Mouse (Mus musculus) intestine, embryonic 15.5 days (tissue): ENCODE data around the gene Rag1. TPM values are rescaled to one million over a fixed set of nuclear protein-coding genes. Genes with fewer than 3 reads are reported as not detected.

Experiments used
- ATAC-seq: fragments of 200-750 bp; cut with Nextera tagmentation; 2 replicates; pipeline ENCODE4 v1.8.0; 2017; ENCODE audit warnings: moderate TSS enrichment, moderate library complexity
- H3K27ac ChIP-seq: fragments of 300-500 bp; sonication (generic); 2 replicates; pipeline ENCODE4 v1.5.1; 2015; ENCODE audit warnings: mild to moderate bottlenecking, inconsistent platforms
- H3K27me3 ChIP-seq: fragments of 300-500 bp; sonication (generic); replicated peaks from 2 replicates; pipeline ENCODE4 v1.6.1; 2015; ENCODE audit warnings: inconsistent platforms
- H3K36me3 ChIP-seq: fragments of 300-500 bp; sonication (generic); 2 replicates; pipeline ENCODE4 v1.6.1; 2015; ENCODE audit warnings: inconsistent platforms
- H3K4me1 ChIP-seq: fragments of 300-500 bp; sonication (generic); replicated peaks from 2 replicates; pipeline ENCODE4 v1.6.1; 2015; ENCODE audit warnings: inconsistent platforms
- H3K4me2 ChIP-seq: fragments of 300-500 bp; sonication (generic); replicated peaks from 2 replicates; pipeline ENCODE4 v1.6.1; 2015; ENCODE audit warnings: mild to moderate bottlenecking, inconsistent platforms
- H3K4me3 ChIP-seq: fragments of 300-500 bp; sonication (generic); replicated peaks from 2 replicates; pipeline ENCODE4 v1.5.1; 2015; ENCODE audit warnings: inconsistent platforms
- H3K9ac ChIP-seq: fragments of 300-500 bp; sonication (generic); 2 replicates; pipeline ENCODE4 v1.6.1; 2015; ENCODE audit warnings: inconsistent platforms
- H3K9me3 ChIP-seq: fragments of 300-500 bp; sonication (generic); 2 replicates; pipeline ENCODE4 v1.6.1; 2016; ENCODE audit warnings: inconsistent platforms
- WGBS: fragments of 180-500 bp; shearing (Covaris S2); methylation state at CpG from one replicate; pipeline ENCODE4 v1.1.7; 2015; 5-methylcytosine and 5-hydroxymethylcytosine counted together
- polyA plus RNA-seq: library from polyadenylated mRNA; unstranded; fragments of >200 nt; fragmentation: Nextera tagmentation; extraction: Ambion mirVana; gene quantifications from 2 replicates; pipeline ENCODE4 v1.2.1, GENCODE M21; 2015

The Rag1 gene
- polyA plus RNA-seq = 0.03 TPM in 1 of 2 replicates, not detected in the other

DNA sequence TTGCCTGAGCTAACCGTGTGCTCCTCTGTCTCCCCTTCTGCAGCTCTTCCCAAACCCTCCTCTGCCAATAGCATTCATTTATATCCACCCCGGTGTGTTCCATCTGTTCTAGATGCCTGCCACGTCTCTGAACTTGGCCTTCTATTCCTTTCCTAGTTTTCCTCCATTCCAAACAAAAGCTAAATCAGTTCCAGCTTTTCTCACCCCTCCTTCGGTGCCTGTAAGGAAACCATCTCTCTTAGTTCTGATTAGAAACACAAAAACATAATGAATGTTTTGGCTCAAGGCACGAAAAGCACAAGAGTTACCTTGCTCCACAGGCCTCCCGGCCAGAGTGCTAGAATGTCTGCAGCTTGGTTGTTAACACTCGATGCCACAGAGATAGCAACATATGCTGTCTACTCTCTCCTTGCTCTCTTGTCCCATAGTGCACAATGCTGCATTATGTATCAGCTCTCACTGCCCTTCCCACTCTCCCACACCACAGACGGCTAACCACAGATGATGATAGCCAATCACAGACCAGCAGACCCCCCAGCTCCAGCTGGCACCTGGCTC lies at the start of gene Rag1, which contains the start of gene B230118H07Rik:
Gene Rag1, minus strand, starts transcription at position 388 of the 558 bp plus-strand sequence.
Gene B230118H07Rik, minus strand, starts transcription at position 419 of the 558 bp plus-strand sequence.
- Histone ChIP-seq H3K27ac (no peak within 1 kb of the TSS), H3K4me1 (no peaks in the 10 kb centered on the region), H3K4me2 (no peak within 1 kb of the TSS), H3K4me3 (no peak within 1 kb of the TSS), H3K27me3 (no peaks in the 10 kb centered on the region), H3K36me3 (no peaks in the 10 kb centered on the region), H3K9me3 (no peaks in the 10 kb centered on the region), H3K9ac (no peak within 1 kb of the TSS)
- no peak for ATAC-seq
- WGBS = 41% methylated on average over 8 of the region's 8 CpGs

DNA sequence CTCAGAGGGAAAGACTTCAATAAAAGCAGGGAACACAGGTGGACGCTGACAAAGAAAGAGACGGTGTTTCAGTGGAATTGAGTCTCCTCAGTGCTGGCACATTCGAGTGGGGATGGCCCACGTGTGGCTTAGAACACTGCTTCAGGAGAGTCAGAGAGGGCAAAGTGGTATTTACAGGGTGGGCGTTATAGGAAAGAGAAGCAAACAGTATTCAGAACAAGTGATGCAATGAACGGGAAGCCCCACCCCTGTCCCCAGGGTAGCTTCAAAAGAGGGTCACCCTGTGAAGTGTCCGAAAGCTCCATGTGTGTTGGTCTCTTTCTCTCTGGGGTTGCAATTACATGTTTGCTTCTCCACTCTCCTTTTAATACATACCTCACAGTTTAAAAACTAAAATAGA lies 46.3 kb upstream of the Rag1 start:
- Histone ChIP-seq H3K9me3 (no peaks in the 10 kb centered on the region), H3K4me2 (no peak overlapping the region), H3K27me3 (no peaks in the 10 kb centered on the region), H3K4me3 (no peak overlapping the region), H3K27ac (no peak overlapping the region), H3K4me1 (no peaks in the 10 kb centered on the region), H3K36me3 (peaks cover 6% of the 10 kb centered on the region; the same call in 1 of the 2 replicates), H3K9ac (no peak overlapping the region)
- WGBS = 91% methylated on average over 7 of the region's 7 CpGs
- ATAC-seq = no peak

DNA sequence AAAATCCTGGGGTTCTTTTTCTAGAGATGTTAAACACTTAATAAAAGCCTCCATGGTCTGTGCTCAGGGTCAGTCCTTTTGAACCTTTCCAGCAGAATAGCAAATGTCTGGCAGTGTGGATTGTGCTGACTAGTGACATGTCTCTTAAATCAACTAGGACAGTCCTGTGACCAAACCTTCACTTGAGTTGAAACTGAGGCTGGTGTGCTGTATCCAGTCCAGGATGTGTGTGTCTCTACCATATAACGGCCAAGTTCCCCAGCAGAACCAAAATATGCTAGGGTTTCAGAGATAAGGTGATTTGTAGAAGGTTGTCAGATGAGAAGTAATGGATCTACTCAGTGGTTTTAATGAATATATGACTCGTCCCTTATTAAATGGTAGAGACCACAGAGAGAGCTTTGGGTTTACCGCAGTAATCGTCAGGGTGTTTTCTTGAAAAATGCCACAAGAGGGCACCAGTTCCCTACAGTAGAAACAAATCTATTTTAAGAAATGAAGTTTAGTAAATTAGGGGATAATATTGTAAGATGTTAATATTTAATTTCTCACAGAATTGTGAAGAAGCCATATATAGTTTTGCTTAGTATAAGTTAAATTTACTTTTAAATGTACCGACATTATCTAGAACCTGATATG lies 44.4 kb upstream of the Rag1 start:
- Histone ChIP-seq H3K9me3 (no peaks in the 10 kb centered on the region), H3K36me3 (peaks cover 6% of the 10 kb centered on the region; the same call in 1 of the 2 replicates), H3K4me2 (no peak overlapping the region), H3K4me3 (no peak overlapping the region), H3K27me3 (no peaks in the 10 kb centered on the region), H3K9ac (no peak overlapping the region), H3K27ac (no peak overlapping the region), H3K4me1 (no peaks in the 10 kb centered on the region)
- 0 out of 2 replicates have a peak, but pooled peaks have one; percentile 15 for ATAC-seq
- 56% methylated on average over 5 of the region's 5 CpGs for WGBS

DNA sequence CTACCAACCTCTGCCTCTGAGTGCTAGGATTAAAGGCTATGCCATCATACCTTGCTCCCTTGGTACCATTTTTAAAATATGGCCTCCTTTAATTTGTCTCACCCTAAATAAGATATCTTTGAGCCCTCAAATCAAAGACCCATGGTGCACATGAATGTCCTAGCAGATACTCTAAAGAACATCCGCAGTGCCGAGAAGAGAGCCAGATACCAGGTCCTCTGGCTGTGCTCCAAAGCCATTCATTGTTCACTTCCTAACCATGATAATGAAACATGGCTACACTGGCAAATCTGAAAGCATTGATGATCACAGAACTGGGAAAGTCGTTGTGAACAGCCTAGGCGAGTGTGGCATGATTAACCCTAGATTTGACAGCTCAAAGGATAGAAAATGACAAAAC lies 43.7 kb upstream of the Rag1 start:
- no peak for ATAC-seq
- Histone ChIP-seq H3K9ac (no peak overlapping the region), H3K27ac (no peak overlapping the region), H3K9me3 (no peaks in the 10 kb centered on the region), H3K36me3 (peaks cover 6% of the 10 kb centered on the region; the same call in 1 of the 2 replicates), H3K4me2 (no peak overlapping the region), H3K4me3 (no peak overlapping the region), H3K4me1 (no peaks in the 10 kb centered on the region), H3K27me3 (no peaks in the 10 kb centered on the region)
- 69% methylated on average over 4 of the region's 4 CpGs for WGBS

DNA sequence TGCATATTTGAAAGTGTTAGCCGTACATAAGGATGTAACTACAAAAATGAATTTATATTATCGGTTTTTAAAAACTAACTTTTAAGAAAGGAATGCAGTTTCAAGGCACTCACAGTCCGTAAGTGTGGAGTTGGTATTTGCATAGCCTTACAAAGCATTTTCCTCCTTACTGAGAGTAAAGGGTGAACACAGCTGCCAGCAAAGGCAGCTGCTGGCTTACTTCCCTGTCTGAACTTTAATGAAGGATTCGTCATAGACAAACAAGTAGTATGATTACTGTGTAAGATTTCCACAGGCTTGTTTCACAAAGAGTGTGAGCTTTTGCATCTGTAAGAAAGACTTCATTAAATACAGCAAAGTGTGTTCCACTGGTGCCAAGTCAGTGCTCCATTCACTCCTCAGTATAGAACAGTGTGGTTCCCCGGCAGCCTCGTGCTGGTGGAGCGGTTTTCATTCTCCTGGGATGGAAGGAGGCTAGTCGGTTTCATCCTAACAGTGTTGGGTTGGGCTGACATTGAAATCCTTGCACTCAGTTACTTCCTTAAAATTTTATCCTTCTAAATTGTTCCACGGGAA lies 41.0 kb upstream of the Rag1 start:
- no peak for ATAC-seq
- Histone ChIP-seq H3K27me3 (no peaks in the 10 kb centered on the region), H3K9me3 (no peaks in the 10 kb centered on the region), H3K36me3 (peaks cover 5% of the 10 kb centered on the region; the same call in 1 of the 2 replicates), H3K4me1 (no peaks in the 10 kb centered on the region), H3K4me3 (no peak overlapping the region), H3K27ac (no peak overlapping the region), H3K9ac (no peak overlapping the region), H3K4me2 (no peak overlapping the region)
- WGBS = 88% methylated on average over 9 of the region's 9 CpGs

DNA sequence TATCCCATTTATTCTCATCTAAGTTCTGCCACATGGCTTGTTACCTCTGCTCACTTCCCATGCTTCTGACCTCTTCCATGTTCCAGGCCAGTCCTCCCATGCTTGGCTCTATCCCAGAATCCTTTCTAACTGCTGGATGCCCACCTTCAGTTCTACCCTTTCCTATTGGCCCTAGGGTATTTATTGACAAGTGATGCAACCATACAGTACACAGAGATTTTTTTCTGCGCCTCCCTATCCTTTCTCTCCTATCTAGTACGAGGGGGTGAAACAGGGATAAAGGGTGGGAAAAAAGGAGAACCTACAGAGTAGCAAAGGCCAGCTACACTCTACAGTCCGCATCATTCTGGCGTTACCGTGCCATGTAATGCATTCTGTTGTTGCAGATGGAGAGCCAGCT lies 38.7 kb upstream of the Rag1 start:
- Histone ChIP-seq H3K4me2 (no peak overlapping the region), H3K4me3 (no peak overlapping the region), H3K4me1 (no peaks in the 10 kb centered on the region), H3K9ac (no peak overlapping the region), H3K9me3 (no peaks in the 10 kb centered on the region), H3K27me3 (no peaks in the 10 kb centered on the region), H3K27ac (no peak overlapping the region), H3K36me3 (peaks cover 15% of the 10 kb centered on the region; the same call in 1 of the 2 replicates)
- 94% methylated on average over 5 of the region's 5 CpGs for WGBS
- ATAC-seq = no peak

DNA sequence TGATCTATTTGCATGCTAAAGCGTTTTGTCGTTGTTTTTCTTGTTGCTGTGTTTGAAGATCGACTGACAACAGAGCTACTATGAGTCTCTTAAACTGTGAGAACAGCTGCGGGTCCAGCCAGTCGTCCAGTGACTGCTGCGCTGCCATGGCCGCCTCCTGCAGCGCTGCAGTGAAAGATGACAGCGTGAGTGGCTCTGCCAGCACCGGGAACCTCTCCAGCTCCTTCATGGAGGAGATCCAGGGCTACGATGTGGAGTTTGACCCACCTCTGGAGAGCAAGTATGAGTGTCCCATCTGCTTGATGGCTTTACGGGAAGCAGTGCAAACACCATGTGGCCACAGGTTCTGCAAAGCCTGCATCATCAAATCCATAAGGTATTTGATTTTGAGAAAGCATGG lies 35.1 kb upstream of the Rag1 start:
- H3K4me2 ChIP-seq = no peak overlapping the region
- H3K4me3 ChIP-seq = no peak overlapping the region
- no peak overlapping the region for H3K9ac ChIP-seq
- ATAC-seq = no peak
- H3K9me3 ChIP-seq = no peaks in the 10 kb centered on the region
- H3K27me3 ChIP-seq = no peaks in the 10 kb centered on the region
- peaks cover 1% of the 10 kb centered on the region for H3K4me1 ChIP-seq
- 87% methylated on average over 12 of the region's 12 CpGs for WGBS
- no peak overlapping the region for H3K27ac ChIP-seq
- H3K36me3 ChIP-seq = peaks cover 15% of the 10 kb centered on the region; the same call in 1 of the 2 replicates

DNA sequence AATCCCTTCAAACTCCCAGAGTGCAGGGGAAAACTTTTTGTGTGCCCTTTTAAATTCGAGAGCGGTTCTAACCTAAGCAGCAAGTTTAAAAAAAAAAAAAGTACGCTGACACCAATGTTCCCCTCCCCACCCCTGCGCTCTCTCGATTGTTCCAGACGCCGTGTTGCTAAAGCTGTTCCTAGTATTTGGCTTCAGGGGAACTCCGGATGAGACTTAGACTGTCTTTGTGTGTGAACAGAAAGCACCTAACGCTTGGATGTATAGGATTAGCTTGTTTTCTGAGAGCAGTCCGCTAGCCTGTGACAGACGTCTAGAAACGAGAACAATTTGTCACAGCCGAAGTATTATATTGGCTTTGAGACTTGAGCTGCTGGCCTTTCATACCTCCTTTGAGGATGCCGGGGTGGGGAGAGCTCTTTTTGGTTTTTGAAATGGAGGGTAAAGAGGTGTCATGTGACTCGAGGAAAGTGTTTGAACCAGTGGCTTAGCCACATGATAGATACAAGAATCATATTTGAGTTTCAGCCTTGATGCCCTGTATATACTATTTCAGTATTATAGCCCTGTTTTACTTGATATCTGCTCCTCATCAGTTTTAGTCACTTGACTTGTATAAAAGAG lies 30.0 kb upstream of the Rag1 start:
- peaks cover 6% of the 10 kb centered on the region for H3K4me1 ChIP-seq
- H3K9me3 ChIP-seq = no peaks in the 10 kb centered on the region
- no peaks in the 10 kb centered on the region for H3K36me3 ChIP-seq
- H3K27ac ChIP-seq = no peak overlapping the region
- no peak for ATAC-seq
- peak overlapping the region; percentile 77 for H3K4me2 ChIP-seq
- 5% methylated on average over 15 of the region's 15 CpGs for WGBS
- no peaks in the 10 kb centered on the region for H3K27me3 ChIP-seq
- H3K4me3 ChIP-seq = peak overlapping the region; percentile 93
- H3K9ac ChIP-seq = peak overlapping the region; percentile 81

DNA sequence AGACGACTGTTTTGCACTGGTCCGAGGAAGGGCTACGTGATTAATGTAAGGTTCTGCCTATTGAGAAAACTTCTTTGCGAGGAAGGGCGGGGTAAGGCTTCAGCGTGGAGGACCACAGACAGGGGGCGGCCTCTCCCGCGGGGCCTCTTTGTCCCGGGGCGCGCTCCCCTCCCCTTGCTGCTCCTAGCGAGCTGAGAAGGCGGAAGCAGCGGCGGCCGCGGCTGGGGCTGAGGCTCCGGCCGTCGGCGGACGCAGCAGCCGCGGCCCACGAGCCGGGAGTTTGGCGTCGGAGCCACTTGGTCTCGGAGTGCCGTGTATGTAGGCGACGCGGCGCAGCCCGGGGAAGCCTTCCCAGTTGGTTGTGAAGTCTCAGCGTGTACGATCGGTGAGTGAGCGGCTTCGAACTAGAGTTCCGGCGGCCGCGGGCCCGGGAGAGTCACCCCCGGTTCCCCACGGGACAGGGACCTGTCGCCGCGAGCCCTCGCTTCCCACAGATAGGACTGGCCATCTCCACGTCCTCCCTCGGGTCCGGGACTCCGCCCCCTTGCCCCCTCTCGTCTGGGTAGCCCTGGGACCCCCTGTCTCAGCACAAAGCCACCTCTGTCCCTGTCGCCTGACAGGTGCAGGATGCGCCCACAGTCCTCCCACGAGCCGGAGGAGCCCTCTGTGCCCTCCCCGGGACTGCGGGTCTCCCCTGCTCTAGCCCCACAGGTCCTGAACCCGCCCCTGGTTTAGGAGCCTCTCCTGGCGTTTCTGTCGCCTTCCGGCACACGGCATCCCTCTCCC lies 29.1 kb upstream of the Rag1 start, which contains the start of gene Traf6:
Gene Traf6, plus strand, starts transcription at position 194 of the 786 bp plus-strand sequence.
- under 1% methylated on average over 66 of the region's 68 CpGs for WGBS
- ATAC-seq = peak; percentile 98
- no peaks in the 10 kb centered on the region for H3K9me3 ChIP-seq

DNA sequence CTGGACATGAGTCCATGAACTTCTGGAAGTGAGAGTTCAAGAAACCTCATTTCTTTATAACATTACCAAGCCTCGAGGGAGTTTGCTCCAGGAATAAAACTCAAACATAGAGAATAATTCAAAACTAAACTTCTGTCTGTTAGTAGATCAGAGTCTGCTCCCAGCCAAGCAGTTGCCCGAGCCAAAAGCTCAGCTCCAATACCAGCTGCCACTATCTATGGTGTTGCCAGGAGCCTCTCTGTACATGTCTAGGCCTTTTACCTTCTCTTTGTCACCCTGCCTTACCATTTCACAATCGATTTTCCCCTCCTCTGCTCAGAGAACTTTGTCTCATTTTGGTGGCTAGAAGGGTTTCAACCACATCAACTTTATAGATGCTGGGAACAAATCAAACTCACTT lies 24.2 kb upstream of the Rag1 start:
- Histone ChIP-seq H3K36me3 (no peaks in the 10 kb centered on the region), H3K4me2 (no peak overlapping the region), H3K4me3 (no peak overlapping the region), H3K27me3 (no peaks in the 10 kb centered on the region), H3K27ac (no peak overlapping the region), H3K4me1 (0 out of 2 replicates have a peak, but pooled peaks cover 2% of the 10 kb centered on the region), H3K9me3 (no peaks in the 10 kb centered on the region), H3K9ac (no peak overlapping the region)
- 68% methylated on average over 3 of the region's 3 CpGs for WGBS
- no peak for ATAC-seq

More for the DNA sequence above, 29.1 kb upstream of the Rag1 start, which contains the start of gene Traf6:
- peak within 1 kb of the TSS; percentile 77 for H3K4me2 ChIP-seq
- H3K27ac ChIP-seq = peak within 1 kb of the TSS; percentile 27; the same call in 1 of the 2 replicates
- H3K4me3 ChIP-seq = peak within 1 kb of the TSS; percentile 93
- H3K4me1 ChIP-seq = peaks cover 6% of the 10 kb centered on the region
- no peaks in the 10 kb centered on the region for H3K36me3 ChIP-seq
- peak within 1 kb of the TSS; percentile 81 for H3K9ac ChIP-seq
- H3K27me3 ChIP-seq = no peaks in the 10 kb centered on the region

DNA sequence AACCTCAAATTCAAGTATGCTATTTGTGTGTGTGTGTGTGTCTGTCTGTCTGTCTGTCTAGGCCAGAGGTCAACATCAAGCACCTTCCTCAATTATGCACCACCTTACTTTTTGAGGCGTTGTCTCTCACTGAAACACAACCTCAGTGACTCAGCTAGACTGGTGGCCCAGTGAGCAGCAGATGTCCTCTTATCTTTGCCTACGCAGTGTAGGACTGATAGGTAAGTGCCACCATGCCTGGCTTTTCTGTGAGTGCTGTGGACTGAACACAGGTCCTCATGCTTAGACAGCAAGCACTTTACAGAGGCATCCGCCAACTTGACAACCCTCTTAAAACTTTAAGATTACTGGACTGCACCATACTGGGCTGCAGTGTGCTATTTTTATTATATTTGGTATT lies 19.4 kb upstream of the Rag1 start:
- no peaks in the 10 kb centered on the region for H3K4me1 ChIP-seq
- no peak for ATAC-seq
- H3K9me3 ChIP-seq = no peaks in the 10 kb centered on the region
- no peaks in the 10 kb centered on the region for H3K27me3 ChIP-seq
- H3K4me2 ChIP-seq = no peak overlapping the region
- no peak overlapping the region for H3K27ac ChIP-seq
- H3K4me3 ChIP-seq = no peak overlapping the region
- H3K9ac ChIP-seq = no peak overlapping the region
- H3K36me3 ChIP-seq = no peaks in the 10 kb centered on the region
- WGBS = 84% methylated on average over 3 of the region's 3 CpGs
